Comparison of ENCODE assay signal across 43 mouse cellular contexts in genomic region chr3:146661907-146662306, GRCm38 (mm10). TPM values are rescaled to one million over a fixed set of nuclear protein-coding genes. Genes with fewer than 3 reads are reported as not detected.
"Had no signal": no experiment of that assay in that cellular context is flagged by ENCODE, and none has a peak within 500 bp of the region (broad histone marks: within the 10 kb centered on the region; RNA-seq: fewer than 3 reads in every experiment).

No protein-coding gene starts in this region.

- H3K36me3 ChIP-seq: heart, embryonic 10.5 days; heart, embryonic 13.5 days; heart, embryonic 15.5 days; hindbrain, embryonic 10.5 days; hindbrain, embryonic 13.5 days; hindbrain, embryonic 15.5 days; kidney, embryonic 15.5 days; limb, embryonic 13.5 days; limb, embryonic 15.5 days; liver, embryonic 12.5 days had no signal

- H3K4me2 ChIP-seq: heart, embryonic 13.5 days; heart, embryonic 15.5 days; hindbrain, embryonic 13.5 days; hindbrain, embryonic 15.5 days; kidney, embryonic 15.5 days; limb, embryonic 13.5 days; limb, embryonic 15.5 days; liver, embryonic 12.5 days had no signal

- H3K27ac ChIP-seq: gastrocnemius, adult 2 months; heart, adult 2 months; heart, embryonic 10.5 days; heart, embryonic 13.5 days; heart, embryonic 15.5 days; hindbrain, embryonic 10.5 days; hindbrain, embryonic 13.5 days; hindbrain, embryonic 15.5 days; hindbrain, postnatal 0 days; kidney, embryonic 15.5 days; kidney, postnatal 0 days; limb, embryonic 13.5 days; limb, embryonic 15.5 days; liver, embryonic 12.5 days; liver, embryonic 14.5 days had no signal

- H3K4me1 ChIP-seq: heart, embryonic 10.5 days; hindbrain, embryonic 13.5 days; hindbrain, embryonic 15.5 days; kidney, embryonic 15.5 days; limb, embryonic 13.5 days; limb, embryonic 15.5 days; liver, embryonic 12.5 days had no signal

- H3K9me3 ChIP-seq: heart, embryonic 10.5 days; heart, embryonic 13.5 days; heart, embryonic 15.5 days; hindbrain, embryonic 10.5 days; hindbrain, embryonic 13.5 days; hindbrain, embryonic 15.5 days; kidney, embryonic 15.5 days; limb, embryonic 13.5 days; limb, embryonic 15.5 days; liver, embryonic 12.5 days had no signal

- DNase-seq: gastrocnemius, adult 2 months; gastrocnemius, postnatal 10 days; gastrocnemius, postnatal 25 days; heart, adult 2 months; heart, postnatal 10 days; heart, postnatal 4 days; kidney, adult 11 months; kidney, adult 2 months; kidney, adult 9 months; kidney, postnatal 14 days; kidney, postnatal 36 days; layer of hippocampus, adult 9-11 months; layer of hippocampus, postnatal 36 days; left cerebral cortex, postnatal 4 days had no signal

- H3K27me3 ChIP-seq: heart, embryonic 13.5 days; heart, embryonic 15.5 days; hindbrain, embryonic 13.5 days; hindbrain, embryonic 15.5 days; kidney, embryonic 15.5 days; limb, embryonic 13.5 days; limb, embryonic 15.5 days had no signal

- H3K4me3 ChIP-seq: gastrocnemius, adult 2 months; heart, adult 2 months; heart, embryonic 10.5 days; heart, embryonic 13.5 days; heart, embryonic 15.5 days; hindbrain, embryonic 10.5 days; hindbrain, embryonic 13.5 days; hindbrain, embryonic 15.5 days; kidney, embryonic 15.5 days; limb, embryonic 13.5 days; limb, embryonic 15.5 days; liver, embryonic 12.5 days had no signal

- H3K9ac ChIP-seq: heart, embryonic 13.5 days; heart, embryonic 15.5 days; hindbrain, embryonic 13.5 days; hindbrain, embryonic 15.5 days; kidney, embryonic 15.5 days; limb, embryonic 13.5 days; limb, embryonic 15.5 days; liver, embryonic 12.5 days; liver, embryonic 14.5 days had no signal

RNA-seq across cellular contexts. Expression of gene 4930503B20Rik, which starts 10.8 kb away (rescaled TPM):
- total RNA-seq: gastrocnemius, adult 2 months; gastrocnemius, postnatal 25 days; gastrocnemius, postnatal 4 days; heart, adult 2 months; heart, postnatal 10 days; heart, postnatal 25 days; hindbrain, postnatal 0 days; layer of hippocampus, adult 18-20 months; layer of hippocampus, postnatal 14 days; layer of hippocampus, postnatal 36 days; left cerebral cortex, adult 18-20 months; left cerebral cortex, adult 8-10 months; left cerebral cortex, postnatal 10 days; liver, adult 2 months had no signal
- polyA plus RNA-seq: heart, embryonic 10.5 days; heart, embryonic 13.5 days; hindbrain, embryonic 10.5 days; hindbrain, embryonic 13.5 days; hindbrain, embryonic 15.5 days; hindbrain, postnatal 0 days; intestine, embryonic 14.5 days; intestine, embryonic 16.5 days; kidney, adult 2 months; kidney, embryonic 15.5 days; kidney, postnatal 0 days; large intestine, adult 2 months; limb, embryonic 11.5 days; limb, embryonic 13.5 days; limb, embryonic 15.5 days; liver, adult 2 months; liver, embryonic 12.5 days; liver, embryonic 14.5 days; liver, embryonic 16.5 days had no signal

RNA-seq across cellular contexts. Expression of gene Samd13, which starts 23.5 kb away (rescaled TPM):
- total RNA-seq: layer of hippocampus, adult 18-20 months; layer of hippocampus, postnatal 14 days; layer of hippocampus, postnatal 36 days; liver, adult 2 months had no signal
- polyA plus RNA-seq: liver, adult 2 months had no signal

RNA-seq across cellular contexts. Expression of gene Dnase2b, which starts 46.5 kb away (rescaled TPM):
- total RNA-seq: gastrocnemius, postnatal 10 days; gastrocnemius, postnatal 25 days; granulocyte monocyte progenitor cell, adult 5-6 weeks; heart, adult 2 months; heart, postnatal 10 days; heart, postnatal 25 days; heart, postnatal 4 days; hindbrain, postnatal 0 days; layer of hippocampus, adult 18-20 months; layer of hippocampus, adult 8-10 months; layer of hippocampus, postnatal 14 days; layer of hippocampus, postnatal 36 days; left cerebral cortex, adult 18-20 months; left cerebral cortex, adult 8-10 months; left cerebral cortex, postnatal 10 days; left cerebral cortex, postnatal 25 days; left cerebral cortex, postnatal 4 days had no signal
- polyA plus RNA-seq: heart, adult 2 months; heart, embryonic 10.5 days; heart, embryonic 13.5 days; heart, embryonic 15.5 days; hindbrain, embryonic 10.5 days; hindbrain, embryonic 13.5 days; hindbrain, embryonic 15.5 days; hindbrain, postnatal 0 days; intestine, embryonic 14.5 days; kidney, adult 2 months; kidney, postnatal 0 days; large intestine, adult 2 months; limb, embryonic 11.5 days; limb, embryonic 13.5 days had no signal
